Mouse (Mus musculus): Measurements from ENCODE around the gene Paqr8. TPM values are rescaled to one million over a fixed set of nuclear protein-coding genes. Genes with fewer than 3 reads are reported as not detected.

Paqr8 gene
- 5.0 and 6.1 TPM in 2 replicates for polyA plus RNA-seq (2012; rRNA removed)

DNA sequence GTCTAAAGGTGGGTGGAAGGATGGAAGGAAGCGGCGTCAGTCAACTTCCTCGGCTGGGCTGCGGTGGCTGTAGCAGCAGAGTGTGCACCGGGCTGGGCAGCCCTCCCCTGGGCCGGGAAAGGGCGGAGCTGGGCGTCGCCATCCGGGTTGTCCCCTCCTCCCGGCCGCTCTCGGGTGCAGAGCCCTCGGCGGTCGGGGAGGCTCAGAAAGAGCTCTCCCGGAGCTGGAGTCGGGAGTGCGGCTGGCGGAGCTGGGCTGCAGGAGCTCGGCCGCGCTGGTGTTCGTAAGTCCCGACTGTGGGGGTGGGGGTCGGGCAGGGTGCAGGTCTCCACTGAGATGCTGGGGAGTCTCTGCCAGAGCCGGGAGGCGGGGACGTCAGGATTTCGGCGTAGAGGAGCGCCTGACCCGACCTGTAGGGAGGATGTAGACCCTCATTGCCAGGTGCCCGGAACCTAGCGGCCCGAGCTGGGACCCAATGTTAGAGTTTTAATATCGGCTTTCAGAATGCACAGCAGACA lies at the start of gene Paqr8:
TSS of gene Paqr8 (plus strand) at position 203 of the 518 bp plus-strand sequence.

DNA sequence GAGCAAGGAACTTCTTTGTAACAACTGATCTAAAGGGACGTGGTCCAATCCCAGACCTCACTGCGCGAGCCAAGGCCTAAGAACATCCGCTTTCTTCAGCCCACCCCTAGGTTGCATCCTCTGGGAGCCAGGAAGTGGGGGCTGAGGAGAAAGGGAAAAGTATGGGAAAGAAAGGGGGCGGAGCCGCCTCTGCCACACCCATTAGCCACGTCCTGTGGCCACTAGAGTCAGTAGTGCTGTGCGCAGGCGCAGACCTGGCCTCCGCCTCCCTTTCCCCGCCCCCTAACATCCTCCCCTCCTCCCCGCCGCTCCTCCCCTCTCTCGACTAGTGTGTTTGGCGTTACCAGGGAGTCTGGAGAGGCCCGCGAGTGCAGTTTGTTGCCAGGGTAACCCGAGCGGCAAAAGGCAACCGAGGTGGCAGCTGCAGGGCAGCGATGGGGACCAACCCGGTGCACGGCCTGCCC lies 60.9 kb downstream of the Paqr8 start, which contains the start of gene Efhc1:
TSS of gene Efhc1 (plus strand) at position 327 of the 464 bp plus-strand sequence.

Other genes with a start within 250 kb of the Paqr8 start
- gene Il17a, start 159.7 kb upstream of the Paqr8 start, polyA plus RNA-seq (2012; rRNA removed): not detected in 2 replicates
- gene Il17f, start 100.0 kb upstream of the Paqr8 start, polyA plus RNA-seq (2012; rRNA removed): 0.26 and 1.0 TPM in 2 replicates
- gene Mcm3, start 70.3 kb upstream of the Paqr8 start, polyA plus RNA-seq (2012; rRNA removed): 122 and 148 TPM in 2 replicates
- 1.1 and 1.8 TPM in 2 replicates for gene Efhc1, start 61.0 kb downstream of the Paqr8 start, polyA plus RNA-seq (2012; rRNA removed)
- 5.2 and 10.6 TPM in 2 replicates for gene Tram2, start 188.6 kb downstream of the Paqr8 start, polyA plus RNA-seq (2012; rRNA removed)

Data from central nervous system, embryonic 11.5 days (tissue).